In genomic region chr17:55952041-55952440, GRCm38 (mm10) we compare ENCODE assay signal across 19 mouse cellular contexts. TPM values are rescaled to one million over a fixed set of nuclear protein-coding genes. Genes with fewer than 3 reads are reported as not detected.
DNase-seq lines count a peak whose midpoint lies in the region; ATAC-seq and TF ChIP-seq lines count a peak whose summit lies in the region.
"Had no signal": no experiment of that assay in that cellular context is flagged by ENCODE, and none has a peak within 500 bp of the region (broad histone marks: within the 10 kb centered on the region; RNA-seq: fewer than 3 reads in every experiment).

No protein-coding gene starts in this region.

- DNase-seq in forebrain, embryonic 10.5 days (ENCODE audit: extremely low spot score, low spot score) = peak; percentile 12
- peak; percentile 91 for DNase-seq in R1 (ENCODE audit: low read depth, low spot score)
- DNase-seq in limb, embryonic 10.5 days (ENCODE audit: low spot score) = no peak
- DNase-seq: gastrocnemius, postnatal 10 days; heart, postnatal 14 days; kidney, adult 2 months; liver, embryonic 13.5 days; thymus, adult 2 months had no signal

- no peak overlapping the region for H3K4me3 ChIP-seq in forebrain, embryonic 10.5 days
- no peak overlapping the region for H3K4me3 ChIP-seq in forebrain, embryonic 16.5 days (replicated peaks; ENCODE audit: low read length)
- H3K4me3 ChIP-seq in liver, embryonic 15.5 days (replicated peaks) = no peak overlapping the region
- no peak overlapping the region for H3K4me3 ChIP-seq in liver, embryonic 12.5 days
- H3K4me3 ChIP-seq in E14TG2a.4 (replicated peaks; ENCODE audit: low read length) = peak overlapping the region; percentile 52
- no peak overlapping the region for H3K4me3 ChIP-seq in limb, embryonic 10.5 days
- no peak overlapping the region for H3K4me3 ChIP-seq in heart, embryonic 11.5 days (ENCODE audit: low read depth, low read length)
- H3K4me3 ChIP-seq: forebrain, embryonic 12.5 days; heart, embryonic 12.5 days; neural tube, embryonic 15.5 days; stomach, embryonic 15.5 days had no signal

- H3K36me3 ChIP-seq in forebrain, embryonic 10.5 days (replicated peaks) = no peaks in the 10 kb centered on the region
- H3K36me3 ChIP-seq in forebrain, embryonic 16.5 days (ENCODE audit: control insufficient read depth, insufficient read depth) = no peaks in the 10 kb centered on the region
- H3K36me3 ChIP-seq in liver, embryonic 15.5 days (replicated peaks) = no peaks in the 10 kb centered on the region
- no peaks in the 10 kb centered on the region for H3K36me3 ChIP-seq in liver, embryonic 12.5 days
- no peaks in the 10 kb centered on the region for H3K36me3 ChIP-seq in E14TG2a.4 (ENCODE audit: insufficient read depth, low read length)
- no peaks in the 10 kb centered on the region for H3K36me3 ChIP-seq in limb, embryonic 10.5 days
- no peaks in the 10 kb centered on the region for H3K36me3 ChIP-seq in heart, embryonic 11.5 days (ENCODE audit: control insufficient read depth, insufficient read depth, low read length)
- H3K36me3 ChIP-seq: forebrain, embryonic 12.5 days; heart, embryonic 12.5 days; liver, embryonic 13.5 days; neural tube, embryonic 15.5 days; stomach, embryonic 15.5 days had no signal

- TF ChIP-seq CTCF in E14TG2a.4 (conservative IDR thresholded peaks at IDR 0.05; ENCODE audit: low read length) = no peak

- H3K4me1 ChIP-seq in forebrain, embryonic 10.5 days = peaks cover 17% of the 10 kb centered on the region
- H3K4me1 ChIP-seq in forebrain, embryonic 16.5 days (replicated peaks; ENCODE audit: control insufficient read depth, insufficient read depth, low read length) = peaks cover 6% of the 10 kb centered on the region
- H3K4me1 ChIP-seq in liver, embryonic 15.5 days (replicated peaks) = peaks cover 19% of the 10 kb centered on the region
- peaks cover 19% of the 10 kb centered on the region for H3K4me1 ChIP-seq in liver, embryonic 12.5 days
- peaks cover 79% of the 10 kb centered on the region for H3K4me1 ChIP-seq in E14TG2a.4 (replicated peaks; ENCODE audit: low read depth, low read length)
- H3K4me1 ChIP-seq in limb, embryonic 10.5 days = peaks cover 10% of the 10 kb centered on the region
- H3K4me1 ChIP-seq in heart, embryonic 11.5 days (ENCODE audit: control insufficient read depth, insufficient read depth, low read length) = peaks cover 5% of the 10 kb centered on the region; the same call in 1 of the 2 replicates

- no peaks in the 10 kb centered on the region for H3K9me3 ChIP-seq in forebrain, embryonic 10.5 days
- H3K9me3 ChIP-seq in forebrain, embryonic 16.5 days (ENCODE audit: control insufficient read depth, low read length) = no peaks in the 10 kb centered on the region
- no peaks in the 10 kb centered on the region for H3K9me3 ChIP-seq in liver, embryonic 15.5 days (replicated peaks)
- H3K9me3 ChIP-seq in liver, embryonic 12.5 days (replicated peaks) = no peaks in the 10 kb centered on the region
- H3K9me3 ChIP-seq in E14TG2a.4 (ENCODE audit: low read length) = no peaks in the 10 kb centered on the region
- H3K9me3 ChIP-seq in limb, embryonic 10.5 days (replicated peaks) = no peaks in the 10 kb centered on the region
- no peaks in the 10 kb centered on the region for H3K9me3 ChIP-seq in heart, embryonic 11.5 days (replicated peaks; ENCODE audit: control insufficient read depth, low read length)
- H3K9me3 ChIP-seq: forebrain, embryonic 12.5 days; heart, embryonic 12.5 days; liver, embryonic 13.5 days; neural tube, embryonic 15.5 days; stomach, embryonic 15.5 days had no signal

- peaks cover 19% of the 10 kb centered on the region for H3K27me3 ChIP-seq in forebrain, embryonic 10.5 days (ENCODE audit: poor library complexity, severe bottlenecking)
- no peaks in the 10 kb centered on the region; the same call in 1 of the 2 replicates for H3K27me3 ChIP-seq in forebrain, embryonic 16.5 days (replicated peaks; ENCODE audit: control insufficient read depth, insufficient read depth, low read length)
- H3K27me3 ChIP-seq in liver, embryonic 15.5 days = peaks cover 8% of the 10 kb centered on the region; the same call in 1 of the 2 replicates
- H3K27me3 ChIP-seq in liver, embryonic 12.5 days (replicated peaks) = peaks cover 25% of the 10 kb centered on the region
- no peaks in the 10 kb centered on the region for H3K27me3 ChIP-seq in E14TG2a.4 (ENCODE audit: insufficient read depth, low read length)
- H3K27me3 ChIP-seq in limb, embryonic 10.5 days (ENCODE audit: low read depth, poor library complexity, severe bottlenecking) = peaks cover 18% of the 10 kb centered on the region
- H3K27me3 ChIP-seq in heart, embryonic 11.5 days (ENCODE audit: control insufficient read depth, insufficient read depth, low read length) = peaks cover 21% of the 10 kb centered on the region
- H3K27me3 ChIP-seq: stomach, embryonic 15.5 days had no signal

- no peak overlapping the region for H3K27ac ChIP-seq in forebrain, embryonic 10.5 days
- no peak overlapping the region for H3K27ac ChIP-seq in forebrain, embryonic 16.5 days (ENCODE audit: low read length)
- H3K27ac ChIP-seq in liver, embryonic 15.5 days (replicated peaks) = peak overlapping the region; percentile 54; the same call in 1 of the 2 replicates
- no peak overlapping the region for H3K27ac ChIP-seq in liver, embryonic 12.5 days
- H3K27ac ChIP-seq in limb, embryonic 10.5 days = no peak overlapping the region
- H3K27ac ChIP-seq in heart, embryonic 11.5 days (ENCODE audit: low read depth, low read length) = no peak overlapping the region
- H3K27ac ChIP-seq: forebrain, embryonic 12.5 days; kidney, postnatal 0 days; liver, embryonic 13.5 days; neural tube, embryonic 15.5 days; stomach, embryonic 15.5 days had no signal

- no peak overlapping the region for H3K9ac ChIP-seq in forebrain, embryonic 16.5 days (replicated peaks; ENCODE audit: low read depth, low read length)
- no peak overlapping the region for H3K9ac ChIP-seq in liver, embryonic 15.5 days
- no peak overlapping the region for H3K9ac ChIP-seq in liver, embryonic 12.5 days
- no peak overlapping the region for H3K9ac ChIP-seq in heart, embryonic 11.5 days (ENCODE audit: low read depth, low read length)
- H3K9ac ChIP-seq: forebrain, embryonic 12.5 days; heart, embryonic 12.5 days; liver, embryonic 13.5 days; neural tube, embryonic 15.5 days; stomach, embryonic 15.5 days had no signal

- ATAC-seq in forebrain, embryonic 16.5 days = no peak
- ATAC-seq in liver, embryonic 15.5 days (ENCODE audit: insufficient read depth) = no peak
- no peak for ATAC-seq in liver, embryonic 12.5 days
- ATAC-seq in heart, embryonic 11.5 days (replicated peaks; ENCODE audit: insufficient number of reproducible peaks, low FRiP score, low TSS enrichment) = no peak

- H3K4me2 ChIP-seq in forebrain, embryonic 16.5 days (ENCODE audit: low read length) = no peak overlapping the region
- H3K4me2 ChIP-seq in liver, embryonic 15.5 days = peak overlapping the region; percentile 23
- H3K4me2 ChIP-seq in liver, embryonic 12.5 days = no peak overlapping the region
- H3K4me2 ChIP-seq in heart, embryonic 11.5 days = no peak overlapping the region
- H3K4me2 ChIP-seq: forebrain, embryonic 12.5 days; heart, embryonic 12.5 days; midbrain, embryonic 11.5 days; neural tube, embryonic 15.5 days; stomach, embryonic 15.5 days had no signal

RNA-seq across cellular contexts. Expression of gene Ebi3, which starts 0.4 kb away (rescaled TPM):
- 1.4 and 1.9 TPM in 2 replicates for polyA plus RNA-seq in forebrain, embryonic 10.5 days (2016; fragmentation: Nextera tagmentation; extraction: Ambion mirVana)
- 3.0 and 4.2 TPM in 2 replicates for polyA plus RNA-seq in forebrain, embryonic 16.5 days (2015; fragmentation: Nextera tagmentation; extraction: Ambion mirVana)
- polyA plus RNA-seq in liver, embryonic 15.5 days (2015; fragmentation: Nextera tagmentation; extraction: Ambion mirVana) = 9.2 and 10.0 TPM in 2 replicates
- polyA plus RNA-seq in liver, embryonic 12.5 days (2016; fragmentation: Nextera tagmentation; extraction: Ambion mirVana) = 4.5 and 5.4 TPM in 2 replicates
- polyA plus RNA-seq in limb, embryonic 10.5 days (2016; fragmentation: Nextera tagmentation; extraction: Ambion mirVana) = 0.90 and 1.1 TPM in 2 replicates
- polyA plus RNA-seq in heart, embryonic 11.5 days (2014; fragmentation: Nextera tagmentation; extraction: Ambion mirVana) = 0.19 and 0.20 TPM in 2 replicates
- polyA plus RNA-seq: heart, embryonic 12.5 days had no signal

RNA-seq across cellular contexts. Expression of gene Zfp119b, which starts 2.7 kb away (rescaled TPM):
- polyA plus RNA-seq in forebrain, embryonic 10.5 days (2016; fragmentation: Nextera tagmentation; extraction: Ambion mirVana) = 6.4 and 6.6 TPM in 2 replicates
- polyA plus RNA-seq in forebrain, embryonic 16.5 days (2015; fragmentation: Nextera tagmentation; extraction: Ambion mirVana) = 6.7 and 8.3 TPM in 2 replicates
- 2.3 and 2.8 TPM in 2 replicates for polyA plus RNA-seq in liver, embryonic 15.5 days (2015; fragmentation: Nextera tagmentation; extraction: Ambion mirVana)
- 1.8 and 2.5 TPM in 2 replicates for polyA plus RNA-seq in liver, embryonic 12.5 days (2016; fragmentation: Nextera tagmentation; extraction: Ambion mirVana)
- polyA plus RNA-seq in limb, embryonic 10.5 days (2016; fragmentation: Nextera tagmentation; extraction: Ambion mirVana) = 3.9 and 5.0 TPM in 2 replicates
- 3.6 and 4.1 TPM in 2 replicates for polyA plus RNA-seq in heart, embryonic 11.5 days (2014; fragmentation: Nextera tagmentation; extraction: Ambion mirVana)

RNA-seq across cellular contexts. Expression of gene Yju2, which starts 6.9 kb away (rescaled TPM):
- 29.2 and 30.4 TPM in 2 replicates for polyA plus RNA-seq in forebrain, embryonic 10.5 days (2016; fragmentation: Nextera tagmentation; extraction: Ambion mirVana)
- polyA plus RNA-seq in forebrain, embryonic 16.5 days (2015; fragmentation: Nextera tagmentation; extraction: Ambion mirVana) = 26.8 and 27.0 TPM in 2 replicates
- polyA plus RNA-seq in liver, embryonic 15.5 days (2015; fragmentation: Nextera tagmentation; extraction: Ambion mirVana) = 7.2 and 9.7 TPM in 2 replicates
- 14.6 and 15.6 TPM in 2 replicates for polyA plus RNA-seq in liver, embryonic 12.5 days (2016; fragmentation: Nextera tagmentation; extraction: Ambion mirVana)
- 27.7 and 28.5 TPM in 2 replicates for polyA plus RNA-seq in limb, embryonic 10.5 days (2016; fragmentation: Nextera tagmentation; extraction: Ambion mirVana)
- 15.5 and 18.1 TPM in 2 replicates for polyA plus RNA-seq in heart, embryonic 11.5 days (2014; fragmentation: Nextera tagmentation; extraction: Ambion mirVana)

RNA-seq across cellular contexts. Expression of gene Shd, which starts 18.2 kb away (rescaled TPM):
- 42.1 and 50.3 TPM in 2 replicates for polyA plus RNA-seq in forebrain, embryonic 10.5 days (2016; fragmentation: Nextera tagmentation; extraction: Ambion mirVana)
- polyA plus RNA-seq in forebrain, embryonic 16.5 days (2015; fragmentation: Nextera tagmentation; extraction: Ambion mirVana) = 98.2 and 129 TPM in 2 replicates
- 0.18 and 0.32 TPM in 2 replicates for polyA plus RNA-seq in liver, embryonic 15.5 days (2015; fragmentation: Nextera tagmentation; extraction: Ambion mirVana)
- polyA plus RNA-seq in liver, embryonic 12.5 days (2016; fragmentation: Nextera tagmentation; extraction: Ambion mirVana) = 0.81 and 0.95 TPM in 2 replicates
- 23.6 and 39.7 TPM in 2 replicates for polyA plus RNA-seq in limb, embryonic 10.5 days (2016; fragmentation: Nextera tagmentation; extraction: Ambion mirVana)
- polyA plus RNA-seq in heart, embryonic 11.5 days (2014; fragmentation: Nextera tagmentation; extraction: Ambion mirVana) = 10.8 and 11.9 TPM in 2 replicates

RNA-seq across cellular contexts. Expression of gene Fsd1, which starts 34.3 kb away (rescaled TPM):
- 74.4 and 80.9 TPM in 2 replicates for polyA plus RNA-seq in forebrain, embryonic 10.5 days (2016; fragmentation: Nextera tagmentation; extraction: Ambion mirVana)
- 144 and 179 TPM in 2 replicates for polyA plus RNA-seq in forebrain, embryonic 16.5 days (2015; fragmentation: Nextera tagmentation; extraction: Ambion mirVana)
- 0.13 and 0.50 TPM in 2 replicates for polyA plus RNA-seq in liver, embryonic 15.5 days (2015; fragmentation: Nextera tagmentation; extraction: Ambion mirVana)
- 1.7 and 2.3 TPM in 2 replicates for polyA plus RNA-seq in liver, embryonic 12.5 days (2016; fragmentation: Nextera tagmentation; extraction: Ambion mirVana)
- 44.0 and 56.6 TPM in 2 replicates for polyA plus RNA-seq in limb, embryonic 10.5 days (2016; fragmentation: Nextera tagmentation; extraction: Ambion mirVana)
- 5.0 and 5.2 TPM in 2 replicates for polyA plus RNA-seq in heart, embryonic 11.5 days (2014; fragmentation: Nextera tagmentation; extraction: Ambion mirVana)
